Mouse (Mus musculus): ENCODE measurements around the gene Gna14.

The Gna14 gene

GRCm38 (mm10) chr19:16435531-16436231 lies at the start of gene Gna14:
Gene Gna14, plus strand, starts transcription at chr19:16435762.
- DNase-seq (ENCODE audit: low spot score in 2 of 2) = peak; percentile 42 to 57

GRCm38 (mm10) chr19:16386514-16386913 lies 49.0 kb upstream of the Gna14 start:
- DNase-seq (ENCODE audit: low spot score in 2 of 2) = no peak

DNA sequence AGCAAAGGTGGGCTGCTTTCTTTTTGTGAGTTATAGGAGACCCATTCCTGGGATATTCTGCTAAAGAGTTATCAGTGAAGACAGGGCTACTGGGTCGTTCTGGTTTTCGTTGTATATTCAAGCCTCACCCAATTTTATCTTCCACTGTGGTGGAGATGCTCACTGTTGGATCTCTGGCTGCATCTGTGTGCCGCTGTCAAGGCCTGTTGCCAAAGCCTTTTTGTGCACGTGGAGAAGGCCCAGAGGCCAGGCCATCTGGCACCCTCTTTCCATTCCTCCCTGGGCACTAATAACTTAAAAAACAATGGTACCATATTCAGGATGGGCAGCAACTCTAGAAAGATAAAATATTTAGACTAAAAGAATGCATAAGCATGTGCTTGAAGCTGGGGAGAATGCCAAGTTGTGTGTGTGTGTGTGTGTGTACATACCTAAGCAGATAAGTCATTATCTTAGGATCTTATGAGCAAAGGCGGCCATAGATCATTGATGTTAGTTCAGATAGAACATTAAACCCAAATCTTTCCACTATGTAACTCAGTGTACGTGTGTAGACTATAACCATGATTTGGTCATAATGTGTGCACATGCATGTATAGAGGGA lies 45.3 kb upstream of the Gna14 start:
- DNase-seq (ENCODE audit: low spot score in 2 of 2) = no peak

GRCm38 (mm10) chr19:16394381-16394780 lies 41.2 kb upstream of the Gna14 start:
- no peak for DNase-seq (ENCODE audit: low spot score in 2 of 2)

GRCm38 (mm10) chr19:16403101-16403500 lies 32.5 kb upstream of the Gna14 start:
- peak; percentile 55 to 66 for DNase-seq (ENCODE audit: low spot score in 2 of 2)

- DNase-seq (ENCODE audit: low spot score in 2 of 2) = no peak
These were observed 27.8 kb upstream of the Gna14 start for GRCm38 (mm10) chr19:16407727-16408126.

DNA sequence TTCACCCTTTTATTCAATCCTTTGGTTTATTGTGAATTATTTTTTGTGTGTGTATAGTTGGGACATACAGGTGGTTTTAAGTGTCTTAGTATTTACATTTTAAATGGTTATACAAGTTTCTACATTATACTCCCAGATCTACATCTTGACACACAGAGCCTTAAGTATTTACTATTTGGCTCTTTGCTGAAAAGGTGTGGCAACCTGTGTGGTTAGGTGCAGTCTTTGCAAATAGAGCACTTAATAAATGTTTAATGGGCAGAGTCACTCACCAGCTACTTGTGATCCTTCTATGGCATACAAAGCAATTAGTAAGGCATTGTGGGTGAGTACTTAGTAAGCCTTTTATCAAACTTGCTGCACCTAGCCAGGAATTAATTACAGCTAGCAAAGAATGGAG lies 24.3 kb upstream of the Gna14 start:
- no peak for DNase-seq (ENCODE audit: low spot score in 2 of 2)

DNA sequence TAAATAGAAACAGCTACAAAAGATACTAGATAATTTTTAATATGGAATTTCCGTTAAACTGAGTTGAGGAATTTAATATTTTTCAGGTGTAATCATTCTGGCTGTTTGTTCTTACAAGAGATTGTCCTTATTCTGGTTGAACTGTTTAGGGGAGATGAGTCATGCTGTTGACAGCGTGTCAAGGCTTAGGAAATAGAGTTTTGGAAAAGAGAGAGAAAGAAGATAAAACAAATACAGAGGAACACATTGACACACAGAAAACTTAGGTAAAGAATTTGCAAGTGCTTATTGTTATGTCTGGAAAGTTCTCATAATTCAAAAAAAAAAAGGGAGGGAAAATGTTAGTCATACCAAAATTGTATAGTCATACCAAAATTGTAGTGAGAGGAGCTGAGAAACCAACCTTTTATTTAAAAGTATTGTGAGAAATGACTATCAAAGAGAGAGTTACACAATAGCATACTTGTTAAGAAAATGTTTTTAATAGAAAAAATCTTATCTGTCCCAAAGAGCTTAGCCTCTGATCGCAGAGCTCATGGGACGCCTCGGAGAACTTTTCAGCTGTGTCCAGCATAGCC lies 17.4 kb upstream of the Gna14 start:
- DNase-seq (ENCODE audit: low spot score in 2 of 2) = no peak

DNA sequence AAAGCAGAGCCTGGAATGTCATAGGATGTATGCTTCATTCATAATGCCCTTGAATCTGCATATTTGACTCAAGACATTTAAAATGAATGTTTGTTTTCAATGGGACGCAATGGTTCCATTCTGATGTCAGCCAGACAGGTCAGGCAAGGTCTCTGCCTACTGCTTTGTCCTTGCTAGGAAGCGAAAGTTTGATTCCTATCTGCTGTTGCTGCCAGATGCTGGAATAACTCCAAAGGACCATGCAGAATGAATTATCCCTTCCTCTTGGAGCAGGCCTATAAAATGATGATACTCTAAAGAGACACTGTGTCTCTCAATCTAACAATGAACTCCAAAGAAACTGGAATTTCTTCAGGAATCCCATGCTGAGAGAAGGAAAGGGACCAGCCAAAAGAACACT lies 10.0 kb upstream of the Gna14 start:
- no peak for DNase-seq (ENCODE audit: low spot score in 2 of 2)

- DNase-seq (ENCODE audit: low spot score in 2 of 2) = no peak
These were observed 4.2 kb upstream of the Gna14 start for GRCm38 (mm10) chr19:16431368-16431767.

- peak; percentile 44 to 46 for DNase-seq (ENCODE audit: low spot score in 2 of 2)
These were observed 683 bp upstream of the Gna14 start for GRCm38 (mm10) chr19:16434879-16435278.

GRCm38 (mm10) chr19:16436335-16437169 lies 990 bp downstream of the Gna14 start:
- DNase-seq (ENCODE audit: low spot score in 2 of 2) = no peak

- no peak for DNase-seq (ENCODE audit: low spot score in 2 of 2)
These were observed 1.6 kb downstream of the Gna14 start for GRCm38 (mm10) chr19:16437170-16437483.

DNA sequence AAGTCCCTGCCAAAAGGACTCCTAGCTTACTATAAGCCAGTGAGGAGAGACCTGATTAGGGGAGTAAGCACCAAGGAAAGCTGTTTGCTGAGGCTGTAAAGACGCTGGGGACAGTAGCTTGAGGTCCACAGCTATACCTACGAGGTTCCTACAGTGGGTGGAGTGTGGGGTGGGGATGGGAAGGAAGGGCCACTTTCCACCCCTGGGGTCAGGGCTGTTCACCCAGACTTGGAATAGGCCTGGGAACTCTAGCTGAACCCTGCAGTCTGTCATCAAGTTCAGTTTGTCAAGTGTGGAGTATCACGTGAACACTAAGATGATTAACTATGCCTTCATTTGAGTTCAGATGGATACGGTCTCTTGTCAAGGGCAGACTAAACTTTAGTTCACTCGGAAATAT lies 2.3 kb downstream of the Gna14 start:
- no peak for DNase-seq (ENCODE audit: low spot score in 2 of 2)

DNA sequence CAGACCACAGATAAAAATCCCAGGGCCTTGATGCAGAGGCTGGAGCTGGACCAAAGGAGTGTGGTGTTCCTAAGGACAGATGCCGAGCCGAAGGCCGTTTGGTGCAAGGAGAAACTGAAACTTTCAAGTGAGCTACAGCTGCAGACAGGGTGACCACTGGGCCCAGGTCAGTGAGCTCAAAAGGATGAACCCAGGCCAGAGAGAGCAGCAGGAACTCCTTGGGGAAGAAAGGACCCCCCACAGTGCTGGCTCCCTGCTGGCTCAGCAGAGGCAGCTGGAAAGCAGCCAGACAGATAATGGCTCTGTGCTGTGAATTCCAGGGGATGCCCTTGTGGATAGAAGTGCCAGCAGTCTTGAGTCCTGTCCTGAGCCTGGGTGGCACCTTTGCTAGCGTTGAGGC lies 3.7 kb downstream of the Gna14 start:
- peak; percentile 33 to 59 for DNase-seq (ENCODE audit: low spot score in 2 of 2)

- no peak for DNase-seq (ENCODE audit: low spot score in 2 of 2)
These were observed 4.3 kb downstream of the Gna14 start for GRCm38 (mm10) chr19:16439834-16440233.

- DNase-seq (ENCODE audit: low spot score in 2 of 2) = no peak
These were observed 5.8 kb downstream of the Gna14 start for GRCm38 (mm10) chr19:16441329-16441728.

DNA sequence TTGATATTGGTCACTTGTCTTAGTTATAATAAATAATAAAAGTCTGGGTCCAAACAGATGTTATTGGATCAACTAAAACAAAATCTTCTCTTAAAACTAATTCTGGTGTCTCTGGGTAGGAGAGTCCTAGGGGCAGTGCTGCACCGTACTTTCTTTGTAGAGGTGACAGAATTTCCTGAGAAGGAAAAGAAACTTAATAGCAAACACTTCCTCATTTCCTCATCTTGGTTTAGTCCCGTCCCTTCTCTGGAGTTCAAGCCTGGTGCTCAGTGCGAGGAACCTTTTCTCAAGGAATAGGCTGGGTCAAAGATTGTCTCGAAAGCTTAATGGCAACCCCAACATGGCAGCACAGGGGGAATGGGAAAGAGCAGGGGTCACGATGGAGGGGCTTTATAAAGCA lies 7.8 kb downstream of the Gna14 start:
- no peak for DNase-seq (ENCODE audit: low spot score in 2 of 2)

DNA sequence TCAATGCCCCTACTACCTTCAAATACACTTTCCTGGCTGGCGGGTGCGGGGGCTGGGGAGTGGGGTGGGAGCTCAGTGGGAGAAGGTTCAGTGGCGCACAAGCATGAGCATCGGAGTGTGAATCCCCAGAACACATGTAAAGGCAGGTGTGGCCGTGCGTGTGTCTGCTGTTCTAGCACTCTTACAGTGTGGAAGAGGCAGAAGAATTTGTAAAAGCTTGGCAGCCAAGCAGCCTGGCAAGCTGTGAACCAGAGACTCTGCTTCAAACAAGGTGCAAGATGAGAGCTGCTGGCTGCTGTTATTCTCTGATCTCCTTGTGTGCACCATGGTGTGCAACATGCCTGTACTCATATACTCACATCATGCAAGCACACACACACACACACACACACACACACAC lies 11.1 kb downstream of the Gna14 start:
- DNase-seq (ENCODE audit: low spot score in 2 of 2) = no peak

GRCm38 (mm10) chr19:16447832-16448621 lies 12.5 kb downstream of the Gna14 start:
- no peak for DNase-seq (ENCODE audit: low spot score in 2 of 2)

DNA sequence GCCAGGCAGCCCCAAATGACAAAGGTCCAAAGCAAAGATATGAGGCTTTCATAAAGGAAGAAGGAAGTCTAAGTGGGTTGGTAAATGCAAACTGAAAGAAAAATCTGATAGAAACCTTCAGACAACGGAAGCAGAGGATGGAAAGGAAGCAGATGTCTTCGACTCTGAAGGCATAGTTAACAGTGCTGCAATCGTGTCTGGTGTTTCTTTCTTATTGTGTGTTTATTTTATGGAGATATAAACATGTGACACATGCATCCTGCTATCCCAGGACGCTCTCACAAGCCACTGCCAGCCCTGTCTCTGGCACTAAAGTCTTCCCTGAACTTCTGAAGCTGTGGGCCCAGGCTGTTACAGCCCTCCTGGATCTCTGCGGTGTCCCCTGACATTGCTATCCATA lies 13.2 kb downstream of the Gna14 start:
- DNase-seq (ENCODE audit: low spot score in 2 of 2) = no peak

- peak; percentile 34 to 35 for DNase-seq (ENCODE audit: low spot score in 2 of 2)
These were observed 15.3 kb downstream of the Gna14 start for GRCm38 (mm10) chr19:16450824-16451223.
